Mouse (Mus musculus): ENCODE results near the gene Siah3. TPM values are rescaled to one million over a fixed set of nuclear protein-coding genes. Genes with fewer than 3 reads are reported as not detected.

Gene Siah3
- polyA plus RNA-seq, 1 experiment from 2014 or later: 0.28 TPM

DNA sequence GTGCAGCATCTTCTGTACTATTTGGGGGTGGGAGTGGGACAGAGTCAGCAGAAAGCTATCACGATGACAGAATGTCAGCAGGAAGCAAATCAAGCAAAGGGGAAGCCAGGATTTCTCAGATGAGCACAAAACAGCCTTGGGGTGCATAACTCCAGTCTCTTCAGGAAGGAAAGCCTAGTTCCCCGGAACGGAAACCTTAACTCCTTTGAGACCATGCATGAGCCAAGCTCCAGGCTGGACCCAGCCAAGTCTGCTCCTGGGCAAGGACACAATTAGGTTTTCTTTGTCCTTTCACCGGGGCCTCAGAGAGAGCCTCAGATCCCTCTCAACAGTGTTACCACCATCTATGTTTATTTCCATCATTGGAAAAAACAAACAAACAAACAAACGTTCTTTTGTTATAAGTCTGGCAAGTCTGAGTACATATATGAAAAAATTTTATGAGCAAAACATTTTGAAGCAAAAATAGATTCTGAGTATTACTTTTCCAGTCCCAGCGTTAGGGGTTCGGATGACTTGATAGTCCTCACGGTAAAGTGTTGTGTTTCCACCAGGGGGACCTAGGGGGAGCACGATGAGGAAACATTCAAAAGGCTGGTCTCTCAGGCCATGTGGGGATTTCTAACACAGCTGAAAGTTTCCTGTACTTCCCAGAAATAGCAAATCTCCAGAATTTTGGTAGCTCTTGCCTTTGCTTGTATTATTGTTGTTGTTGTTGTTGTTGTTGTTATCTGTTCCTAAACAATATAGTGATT is 106.0 kb downstream of the Siah3 start:
- WGBS: 51% methylated on average over 9 of the region's 9 CpGs
- Histone ChIP-seq H3K4me3 (ENCODE audit: low read length) (no peak overlapping the region), H3K9me3 (ENCODE audit: control insufficient read depth, low read length) (no peaks in the 10 kb centered on the region), H3K9ac (ENCODE audit: low read depth, low read length) (no peak overlapping the region), H3K4me1 (ENCODE audit: control insufficient read depth, insufficient read depth, low read length) (no peaks in the 10 kb centered on the region), H3K27me3 (ENCODE audit: control insufficient read depth, insufficient read depth, low read length) (no peaks in the 10 kb centered on the region), H3K4me2 (replicated peaks; ENCODE audit: low read depth, low read length) (no peak overlapping the region), H3K36me3 (ENCODE audit: control insufficient read depth, insufficient read depth, low read length) (no peaks in the 10 kb centered on the region), H3K27ac (ENCODE audit: low read depth, low read length) (no peak overlapping the region)
- ATAC-seq (ENCODE audit: low FRiP score, low TSS enrichment): no peak

DNA sequence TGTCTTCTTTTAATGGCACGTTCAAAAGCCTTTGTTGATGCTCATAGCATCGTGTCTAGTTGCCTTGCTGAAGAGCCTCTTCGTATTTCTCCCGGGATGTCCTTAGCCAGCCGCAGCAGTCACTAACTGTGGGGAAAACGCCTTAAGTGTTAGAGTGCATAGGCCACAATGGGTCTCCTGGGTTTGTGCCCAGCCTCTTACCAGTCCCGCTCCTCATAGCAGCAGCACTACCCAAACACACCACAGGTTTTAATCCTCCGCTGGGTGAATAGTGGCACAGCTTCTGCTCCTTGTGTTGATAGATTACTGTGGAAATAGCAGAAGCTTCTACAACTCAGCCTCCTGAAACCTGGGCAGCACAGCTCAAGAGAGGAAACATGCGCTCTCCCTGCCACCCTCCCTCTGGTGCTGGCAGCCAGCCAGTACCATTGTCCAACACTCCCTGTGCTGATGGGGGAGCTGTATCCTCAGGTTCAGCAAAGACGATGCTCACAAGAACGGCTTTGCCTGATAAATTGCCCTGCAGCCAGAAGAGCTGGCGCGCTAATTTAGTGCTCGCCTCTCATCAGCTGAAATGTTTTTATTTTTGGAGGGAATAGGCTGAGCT is 109.9 kb downstream of the Siah3 start:
- no peak overlapping the region for H3K27ac ChIP-seq (ENCODE audit: low read depth, low read length)
- H3K4me2 ChIP-seq (replicated peaks; ENCODE audit: low read depth, low read length): no peak overlapping the region
- H3K4me1 ChIP-seq (ENCODE audit: control insufficient read depth, insufficient read depth, low read length): no peaks in the 10 kb centered on the region
- no peak overlapping the region for H3K4me3 ChIP-seq (ENCODE audit: low read length)
- H3K36me3 ChIP-seq (ENCODE audit: control insufficient read depth, insufficient read depth, low read length): no peaks in the 10 kb centered on the region
- H3K9ac ChIP-seq (ENCODE audit: low read depth, low read length): no peak overlapping the region
- H3K27me3 ChIP-seq (ENCODE audit: control insufficient read depth, insufficient read depth, low read length): no peaks in the 10 kb centered on the region
- no peaks in the 10 kb centered on the region for H3K9me3 ChIP-seq (ENCODE audit: control insufficient read depth, low read length)
- peak; percentile 24; the same call in 1 of the 2 replicates for ATAC-seq (ENCODE audit: low FRiP score, low TSS enrichment)
- WGBS: 74% methylated on average over 14 of the region's 14 CpGs

DNA sequence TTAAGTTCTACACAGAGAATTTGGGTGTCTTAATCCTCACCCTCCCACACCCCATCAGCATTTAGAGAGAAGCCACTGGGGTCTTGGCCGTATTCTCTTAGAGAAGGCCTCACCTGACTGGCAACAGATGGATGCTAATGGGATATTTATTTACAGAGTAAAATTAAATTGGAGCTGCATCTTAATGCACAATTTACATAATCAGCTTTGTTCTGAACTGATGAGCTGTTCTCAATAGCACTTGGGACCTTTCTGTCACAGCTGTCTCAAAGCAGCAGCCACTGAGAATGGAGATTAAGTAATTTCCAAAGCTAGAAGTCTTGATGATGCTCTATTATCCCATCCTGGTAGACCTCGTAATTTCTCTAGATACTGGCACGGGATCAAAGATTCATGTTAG is 110.5 kb downstream of the Siah3 start:
- Histone ChIP-seq H3K9me3 (ENCODE audit: control insufficient read depth, low read length) (no peaks in the 10 kb centered on the region), H3K27ac (ENCODE audit: low read depth, low read length) (no peak overlapping the region), H3K4me3 (ENCODE audit: low read length) (no peak overlapping the region), H3K36me3 (ENCODE audit: control insufficient read depth, insufficient read depth, low read length) (no peaks in the 10 kb centered on the region), H3K4me1 (ENCODE audit: control insufficient read depth, insufficient read depth, low read length) (no peaks in the 10 kb centered on the region), H3K4me2 (replicated peaks; ENCODE audit: low read depth, low read length) (no peak overlapping the region), H3K9ac (ENCODE audit: low read depth, low read length) (no peak overlapping the region), H3K27me3 (ENCODE audit: control insufficient read depth, insufficient read depth, low read length) (no peaks in the 10 kb centered on the region)
- no peak for ATAC-seq (ENCODE audit: low FRiP score, low TSS enrichment)
- 90% methylated on average over 3 of the region's 3 CpGs for WGBS

DNA sequence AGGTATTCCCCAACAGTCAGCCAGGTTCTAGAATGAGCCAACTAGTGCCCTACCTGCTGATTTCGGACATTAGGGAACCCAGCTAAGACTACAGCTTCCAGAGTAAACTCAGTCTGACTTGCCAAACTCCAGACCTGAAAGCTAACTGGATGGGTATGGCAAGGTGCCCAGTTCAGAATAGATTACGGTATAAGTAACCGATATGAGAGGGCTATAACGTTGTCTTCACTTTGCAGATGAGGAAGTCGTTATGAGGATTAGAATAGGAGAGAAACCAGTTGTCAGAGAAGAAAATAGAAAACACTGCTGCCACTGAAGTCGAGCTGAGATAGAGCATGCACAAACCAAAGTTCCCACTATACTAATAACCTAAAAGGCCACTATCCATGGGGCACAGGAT is 123.2 kb downstream of the Siah3 start:
- Histone ChIP-seq H3K9me3 (ENCODE audit: control insufficient read depth, low read length) (no peaks in the 10 kb centered on the region), H3K4me2 (replicated peaks; ENCODE audit: low read depth, low read length) (no peak overlapping the region), H3K27me3 (ENCODE audit: control insufficient read depth, insufficient read depth, low read length) (no peaks in the 10 kb centered on the region), H3K36me3 (ENCODE audit: control insufficient read depth, insufficient read depth, low read length) (no peaks in the 10 kb centered on the region), H3K4me1 (ENCODE audit: control insufficient read depth, insufficient read depth, low read length) (no peaks in the 10 kb centered on the region), H3K4me3 (ENCODE audit: low read length) (no peak overlapping the region), H3K27ac (ENCODE audit: low read depth, low read length) (no peak overlapping the region), H3K9ac (ENCODE audit: low read depth, low read length) (no peak overlapping the region)
- ATAC-seq (ENCODE audit: low FRiP score, low TSS enrichment): no peak
- WGBS: 81% methylated on average over 6 of the region's 6 CpGs

Other genes with a start within 250 kb of the Siah3 start
- gene Cpb2, start 213.7 kb upstream of the Siah3 start, polyA plus RNA-seq (2014; fragmentation: Nextera tagmentation; extraction: Ambion mirVana): 13.2 and 14.6 TPM in 2 replicates
- gene Zc3h13, start 171.6 kb upstream of the Siah3 start, polyA plus RNA-seq (2014; fragmentation: Nextera tagmentation; extraction: Ambion mirVana): 32.4 and 40.2 TPM in 2 replicates
- gene Spert, start 137.1 kb downstream of the Siah3 start, polyA plus RNA-seq (2014; fragmentation: Nextera tagmentation; extraction: Ambion mirVana): not detected in 2 replicates
- gene Erich6b, start 186.3 kb downstream of the Siah3 start, polyA plus RNA-seq (2014; fragmentation: Nextera tagmentation; extraction: Ambion mirVana): not detected in 2 replicates

Data from kidney, embryonic 14.5 days (tissue).